Mouse (Mus musculus): ENCODE data around the gene Cox4i2. TPM values are rescaled to one million over a fixed set of nuclear protein-coding genes. Genes with fewer than 3 reads are reported as not detected.

The Cox4i2 gene
- polyA plus RNA-seq, 1 experiment: 9.6 TPM

- DNase-seq (ENCODE audit: low spot score): no peak
Measured at GRCm38 (mm10) chr2:152767618-152768271, 13.8 kb downstream of the Cox4i2 start.

GRCm38 (mm10) chr2:152769677-152770076, 15.7 kb downstream of the Cox4i2 start:
- no peak for DNase-seq (ENCODE audit: low spot score)

- DNase-seq (ENCODE audit: low spot score): no peak
Measured at GRCm38 (mm10) chr2:152771571-152771970, 17.6 kb downstream of the Cox4i2 start.

GRCm38 (mm10) chr2:152772231-152772630, 18.3 kb downstream of the Cox4i2 start:
- DNase-seq (ENCODE audit: low spot score): no peak

GRCm38 (mm10) chr2:152775357-152775756, 21.4 kb downstream of the Cox4i2 start:
- DNase-seq (ENCODE audit: low spot score): no peak

GRCm38 (mm10) chr2:152776019-152776418, 22.0 kb downstream of the Cox4i2 start:
- no peak for DNase-seq (ENCODE audit: low spot score)

- DNase-seq (ENCODE audit: low spot score): no peak
Measured at GRCm38 (mm10) chr2:152776435-152776834, 22.5 kb downstream of the Cox4i2 start.

GRCm38 (mm10) chr2:152777081-152777480, 23.1 kb downstream of the Cox4i2 start:
- no peak for DNase-seq (ENCODE audit: low spot score)

GRCm38 (mm10) chr2:152780466-152780865, 26.5 kb downstream of the Cox4i2 start:
- DNase-seq (ENCODE audit: low spot score): no peak

GRCm38 (mm10) chr2:152781031-152781711, 27.2 kb downstream of the Cox4i2 start:
- DNase-seq (ENCODE audit: low spot score): no peak

- no peak for DNase-seq (ENCODE audit: low spot score)
Measured at GRCm38 (mm10) chr2:152782656-152783055, 28.7 kb downstream of the Cox4i2 start.

- no peak for DNase-seq (ENCODE audit: low spot score)
Measured at GRCm38 (mm10) chr2:152783241-152783640, 29.3 kb downstream of the Cox4i2 start.

- no peak for DNase-seq (ENCODE audit: low spot score)
Measured at GRCm38 (mm10) chr2:152784640-152785039, 30.7 kb downstream of the Cox4i2 start.

GRCm38 (mm10) chr2:152785446-152786350, 31.7 kb downstream of the Cox4i2 start:
- no peak for DNase-seq (ENCODE audit: low spot score)

- no peak for DNase-seq (ENCODE audit: low spot score)
Measured at GRCm38 (mm10) chr2:152787136-152787535, 33.2 kb downstream of the Cox4i2 start.

GRCm38 (mm10) chr2:152787543-152787942, 33.6 kb downstream of the Cox4i2 start:
- DNase-seq (ENCODE audit: low spot score): no peak

- DNase-seq (ENCODE audit: low spot score): no peak
Measured at GRCm38 (mm10) chr2:152788892-152789421, 35.0 kb downstream of the Cox4i2 start.

GRCm38 (mm10) chr2:152789591-152789999, 35.6 kb downstream of the Cox4i2 start:
- DNase-seq (ENCODE audit: low spot score): no peak

- DNase-seq (ENCODE audit: low spot score): no peak
Measured at GRCm38 (mm10) chr2:152792461-152792860, 38.5 kb downstream of the Cox4i2 start.

- DNase-seq (ENCODE audit: low spot score): no peak
Measured at GRCm38 (mm10) chr2:152793381-152793780, 39.4 kb downstream of the Cox4i2 start.

GRCm38 (mm10) chr2:152794281-152794827, 40.4 kb downstream of the Cox4i2 start:
- no peak for DNase-seq (ENCODE audit: low spot score)

- DNase-seq (ENCODE audit: low spot score): no peak
Measured at GRCm38 (mm10) chr2:152797589-152797988, 43.6 kb downstream of the Cox4i2 start.
